Mouse (Mus musculus): ENCODE data around the gene Camk1g. TPM values are rescaled to one million over a fixed set of nuclear protein-coding genes. Genes with fewer than 3 reads are reported as not detected.
A peak's percentile ranks its signal among the peaks of the same experiment; 100 is the strongest.

Camk1g gene
- polyA plus RNA-seq, 1 experiment from 2014 or later = 20.6 TPM

- H3K27me3 ChIP-seq = peaks cover 34% of the 10 kb centered on the region
- H3K27ac ChIP-seq = peak overlapping the region; percentile 57
- H3K4me3 ChIP-seq (replicated peaks) = no peak overlapping the region
- H3K36me3 ChIP-seq (replicated peaks) = no peaks in the 10 kb centered on the region
- ATAC-seq (ENCODE audit: low FRiP score) = no peak
- peaks cover 39% of the 10 kb centered on the region for H3K4me1 ChIP-seq
- WGBS = 42% methylated on average over 12 of the region's 12 CpGs
- no peak overlapping the region for H3K4me2 ChIP-seq
- H3K9ac ChIP-seq = no peak overlapping the region
- H3K9me3 ChIP-seq = no peaks in the 10 kb centered on the region
These were observed 19.9 kb upstream of the Camk1g start for GRCm38 (mm10) chr1:193390004-193390403.

- WGBS = 1% methylated on average over 3 of the region's 3 CpGs
- Histone ChIP-seq H3K4me2 (no peak overlapping the region), H3K27ac (peak overlapping the region; percentile 57), H3K9ac (no peak overlapping the region), H3K27me3 (peaks cover 34% of the 10 kb centered on the region), H3K4me3 (replicated peaks) (no peak overlapping the region), H3K9me3 (no peaks in the 10 kb centered on the region), H3K36me3 (replicated peaks) (no peaks in the 10 kb centered on the region), H3K4me1 (peaks cover 39% of the 10 kb centered on the region)
- ATAC-seq (ENCODE audit: low FRiP score) = peak; percentile 70
These were observed 19.4 kb upstream of the Camk1g start for GRCm38 (mm10) chr1:193389505-193389904.

- Histone ChIP-seq H3K4me2 (no peak overlapping the region), H3K36me3 (replicated peaks) (no peaks in the 10 kb centered on the region), H3K9me3 (no peaks in the 10 kb centered on the region), H3K9ac (no peak overlapping the region), H3K27me3 (peaks cover 34% of the 10 kb centered on the region), H3K4me1 (peaks cover 46% of the 10 kb centered on the region), H3K4me3 (replicated peaks) (no peak overlapping the region), H3K27ac (no peak overlapping the region)
- ATAC-seq (ENCODE audit: low FRiP score) = no peak
- WGBS = 49% methylated on average over 2 of the region's 2 CpGs
These were observed 17.1 kb upstream of the Camk1g start for GRCm38 (mm10) chr1:193387241-193387640.

DNA sequence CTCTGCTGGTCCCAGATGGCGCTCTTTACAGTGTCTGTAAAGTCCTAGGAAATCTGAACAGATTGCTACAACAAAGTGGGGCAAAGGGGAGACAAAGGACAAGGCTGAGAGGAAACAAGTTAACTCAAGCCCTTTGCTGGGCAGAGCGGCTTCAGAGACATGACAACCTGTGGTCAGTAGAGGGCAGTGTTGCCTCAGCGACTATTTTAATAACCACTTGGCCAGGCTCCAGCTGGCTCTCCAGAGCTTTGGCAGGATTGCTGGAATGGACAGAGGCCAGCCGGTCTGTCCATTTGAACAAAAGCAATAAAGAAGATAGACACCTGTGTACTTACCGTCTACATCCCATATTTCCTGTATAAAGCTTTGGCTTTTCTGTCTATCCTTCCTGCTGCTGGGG lies 16.0 kb upstream of the Camk1g start:
- 0% methylated on average over 5 of the region's 5 CpGs for WGBS
- no peaks in the 10 kb centered on the region for H3K9me3 ChIP-seq
- peaks cover 27% of the 10 kb centered on the region for H3K27me3 ChIP-seq
- no peaks in the 10 kb centered on the region for H3K36me3 ChIP-seq (replicated peaks)
- H3K4me3 ChIP-seq (replicated peaks) = no peak overlapping the region
- H3K27ac ChIP-seq = no peak overlapping the region
- peak; percentile 37 for ATAC-seq (ENCODE audit: low FRiP score)
- no peak overlapping the region for H3K9ac ChIP-seq
- no peak overlapping the region for H3K4me2 ChIP-seq
- peaks cover 55% of the 10 kb centered on the region for H3K4me1 ChIP-seq

DNA sequence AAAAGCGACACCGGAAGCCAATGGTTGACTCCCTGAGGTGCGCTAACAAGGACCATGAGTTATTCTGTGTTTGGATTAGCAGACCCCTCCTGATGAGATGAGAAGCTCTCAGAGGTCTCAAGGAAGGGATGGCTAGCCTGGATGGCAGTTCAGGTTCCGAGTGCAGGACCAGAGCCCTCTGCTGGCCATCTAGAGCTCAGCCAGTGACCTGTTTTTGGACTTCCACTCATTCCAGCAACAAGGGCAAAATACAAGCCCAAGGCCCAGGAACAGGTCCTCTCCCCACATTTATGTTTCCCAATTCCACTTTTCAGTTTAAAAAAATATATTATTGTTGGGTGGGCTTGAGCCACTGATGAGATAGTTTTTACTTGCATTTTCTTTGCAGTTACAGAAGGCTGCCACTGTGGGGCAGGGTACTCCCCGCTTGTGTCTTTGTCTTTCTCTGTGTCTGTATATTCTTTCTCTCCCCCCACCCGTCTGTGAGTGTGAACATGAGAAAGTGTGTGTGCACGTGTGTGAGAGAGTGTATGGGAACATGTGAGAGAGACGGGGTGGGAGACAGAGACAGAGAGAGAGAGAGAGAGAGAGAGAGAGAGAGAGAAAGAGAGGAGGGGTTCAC lies 12.9 kb upstream of the Camk1g start:
- Histone ChIP-seq H3K9me3 (no peaks in the 10 kb centered on the region), H3K4me1 (peaks cover 32% of the 10 kb centered on the region), H3K36me3 (replicated peaks) (no peaks in the 10 kb centered on the region), H3K27me3 (peaks cover 18% of the 10 kb centered on the region), H3K4me2 (peak overlapping the region; percentile 52), H3K9ac (0 out of 2 replicates have a peak overlapping the region, but pooled peaks have one; percentile 42), H3K27ac (no peak overlapping the region), H3K4me3 (replicated peaks) (peak overlapping the region; percentile 29)
- 6% methylated on average over 8 of the region's 8 CpGs for WGBS
- peak; percentile 40 for ATAC-seq (ENCODE audit: low FRiP score)

DNA sequence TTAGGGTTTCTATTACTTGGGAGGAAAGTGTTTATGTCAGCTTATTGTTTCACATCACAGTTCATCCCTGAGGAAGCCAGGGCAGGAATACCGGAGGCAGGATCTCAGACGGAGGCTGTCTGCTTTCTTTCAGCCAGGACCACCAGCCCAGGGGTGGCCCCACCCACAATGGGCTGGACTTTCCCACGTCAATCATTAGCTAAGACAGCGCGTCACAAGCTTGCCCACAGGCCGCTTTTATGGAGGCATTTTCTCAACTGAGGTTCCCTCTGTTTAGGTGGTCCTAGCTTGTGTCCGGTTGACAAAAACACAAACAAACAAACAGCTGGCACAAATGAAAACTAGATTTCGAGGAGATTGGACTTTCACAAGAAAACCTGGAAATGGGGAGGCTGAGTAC lies 12.3 kb upstream of the Camk1g start:
- Histone ChIP-seq H3K9ac (peak overlapping the region; percentile 42), H3K36me3 (replicated peaks) (no peaks in the 10 kb centered on the region), H3K27ac (peak overlapping the region; percentile 31), H3K4me1 (peaks cover 32% of the 10 kb centered on the region), H3K4me3 (replicated peaks) (peak overlapping the region; percentile 29), H3K4me2 (peak overlapping the region; percentile 52), H3K9me3 (no peaks in the 10 kb centered on the region), H3K27me3 (peaks cover 15% of the 10 kb centered on the region)
- ATAC-seq (ENCODE audit: low FRiP score) = peak; percentile 84
- WGBS = 2% methylated on average over 8 of the region's 8 CpGs

DNA sequence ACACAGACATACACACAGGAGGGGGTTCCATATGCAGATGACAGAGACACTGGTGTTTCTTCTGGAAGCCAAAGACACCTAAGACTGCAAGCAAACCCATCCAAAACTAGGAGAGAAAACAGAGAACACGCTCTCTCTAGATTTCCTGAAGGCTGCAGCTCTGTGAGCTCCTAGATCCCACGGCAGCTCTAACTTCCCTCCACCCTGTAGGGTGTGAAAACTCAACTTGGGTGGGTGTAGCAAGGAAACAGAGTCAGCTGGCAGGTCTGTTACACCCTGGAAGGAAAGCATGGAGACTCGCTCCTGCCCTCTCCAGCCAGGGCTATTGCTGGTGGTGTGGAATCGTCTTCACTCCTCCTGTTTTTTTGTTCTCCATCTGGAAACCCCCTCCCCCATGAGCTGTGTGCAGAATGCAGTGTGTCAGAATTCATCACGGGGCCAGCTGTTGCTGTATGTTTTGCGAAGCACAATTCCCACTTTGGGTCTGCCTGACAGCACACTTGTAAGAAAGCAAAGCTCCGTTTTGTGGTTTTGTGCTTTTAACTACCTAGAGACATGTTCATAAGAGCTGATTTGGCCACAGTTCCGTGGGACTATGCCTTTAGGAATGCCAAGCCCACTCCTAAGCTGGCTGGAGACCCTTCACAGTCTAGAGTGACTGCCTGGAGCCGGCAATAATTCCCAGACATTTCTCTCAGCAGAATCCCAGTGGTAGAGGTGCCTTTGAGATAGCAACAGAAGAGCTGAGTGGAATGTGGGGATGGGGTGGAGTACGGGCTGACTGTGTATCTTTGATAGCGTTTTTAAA lies 11.7 kb upstream of the Camk1g start:
- Histone ChIP-seq H3K4me1 (peaks cover 26% of the 10 kb centered on the region), H3K36me3 (replicated peaks) (no peaks in the 10 kb centered on the region), H3K9me3 (no peaks in the 10 kb centered on the region), H3K9ac (peak overlapping the region; percentile 42), H3K27me3 (peaks cover 9% of the 10 kb centered on the region; the same call in 1 of the 2 replicates), H3K4me3 (replicated peaks) (peak overlapping the region; percentile 29), H3K4me2 (peak overlapping the region; percentile 52), H3K27ac (peak overlapping the region; percentile 31)
- WGBS = 25% methylated on average over 11 of the region's 11 CpGs
- peak; percentile 18 for ATAC-seq (ENCODE audit: low FRiP score)

DNA sequence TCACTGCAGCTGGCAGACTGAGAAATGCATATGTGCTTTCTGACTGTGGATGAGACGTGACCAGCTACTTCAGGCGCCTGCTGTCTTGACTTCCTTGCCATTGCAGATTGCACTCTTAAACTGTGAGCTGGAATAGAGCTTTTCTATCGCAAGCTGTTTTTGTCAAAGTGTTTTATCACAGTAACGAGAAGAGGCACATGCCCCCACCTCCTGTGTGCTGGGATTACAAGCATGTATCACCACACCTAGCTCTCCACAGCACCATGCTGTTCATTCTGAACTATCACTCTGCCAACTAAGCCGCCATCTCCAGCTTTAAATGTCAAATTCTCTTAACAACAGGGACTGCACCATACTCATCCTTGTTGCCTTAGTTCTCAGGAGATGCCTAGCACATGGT lies 10.8 kb upstream of the Camk1g start:
- no peak for ATAC-seq (ENCODE audit: low FRiP score)
- 83% methylated on average over 5 of the region's 5 CpGs for WGBS
- Histone ChIP-seq H3K9ac (no peak overlapping the region), H3K27me3 (0 out of 2 replicates have a peak, but pooled peaks cover 7% of the 10 kb centered on the region), H3K36me3 (replicated peaks) (no peaks in the 10 kb centered on the region), H3K27ac (no peak overlapping the region), H3K4me2 (no peak overlapping the region), H3K4me1 (peaks cover 19% of the 10 kb centered on the region), H3K4me3 (replicated peaks) (no peak overlapping the region), H3K9me3 (no peaks in the 10 kb centered on the region)

- H3K27me3 ChIP-seq = 0 out of 2 replicates have a peak, but pooled peaks cover 3% of the 10 kb centered on the region
- peaks cover 15% of the 10 kb centered on the region for H3K4me1 ChIP-seq
- H3K27ac ChIP-seq = no peak overlapping the region
- no peaks in the 10 kb centered on the region for H3K36me3 ChIP-seq (replicated peaks)
- no peak overlapping the region for H3K9ac ChIP-seq
- no peak overlapping the region for H3K4me3 ChIP-seq (replicated peaks)
- H3K4me2 ChIP-seq = no peak overlapping the region
- WGBS = 82% methylated on average over 6 of the region's 6 CpGs
- H3K9me3 ChIP-seq = no peaks in the 10 kb centered on the region
- ATAC-seq (ENCODE audit: low FRiP score) = no peak
These were observed 9.5 kb upstream of the Camk1g start for GRCm38 (mm10) chr1:193379634-193380033.

- peak; percentile 70 for ATAC-seq (ENCODE audit: low FRiP score)
- Histone ChIP-seq H3K4me1 (peaks cover 2% of the 10 kb centered on the region), H3K9ac (no peak overlapping the region), H3K9me3 (no peaks in the 10 kb centered on the region), H3K27ac (no peak overlapping the region), H3K4me3 (replicated peaks) (no peak overlapping the region), H3K36me3 (replicated peaks) (no peaks in the 10 kb centered on the region), H3K27me3 (0 out of 2 replicates have a peak, but pooled peaks cover 3% of the 10 kb centered on the region), H3K4me2 (no peak overlapping the region)
- WGBS = 23% methylated on average over 4 of the region's 4 CpGs
These were observed 6.5 kb upstream of the Camk1g start for GRCm38 (mm10) chr1:193376478-193377134.

- Histone ChIP-seq H3K4me2 (no peak overlapping the region), H3K4me3 (replicated peaks) (no peak overlapping the region), H3K9me3 (no peaks in the 10 kb centered on the region), H3K36me3 (replicated peaks) (no peaks in the 10 kb centered on the region), H3K27me3 (0 out of 2 replicates have a peak, but pooled peaks cover 3% of the 10 kb centered on the region), H3K4me1 (peaks cover 20% of the 10 kb centered on the region), H3K9ac (no peak overlapping the region), H3K27ac (no peak overlapping the region)
- 90% methylated on average over 6 of the region's 6 CpGs for WGBS
- no peak for ATAC-seq (ENCODE audit: low FRiP score)
These were observed 3.9 kb upstream of the Camk1g start for GRCm38 (mm10) chr1:193373906-193374413.

DNA sequence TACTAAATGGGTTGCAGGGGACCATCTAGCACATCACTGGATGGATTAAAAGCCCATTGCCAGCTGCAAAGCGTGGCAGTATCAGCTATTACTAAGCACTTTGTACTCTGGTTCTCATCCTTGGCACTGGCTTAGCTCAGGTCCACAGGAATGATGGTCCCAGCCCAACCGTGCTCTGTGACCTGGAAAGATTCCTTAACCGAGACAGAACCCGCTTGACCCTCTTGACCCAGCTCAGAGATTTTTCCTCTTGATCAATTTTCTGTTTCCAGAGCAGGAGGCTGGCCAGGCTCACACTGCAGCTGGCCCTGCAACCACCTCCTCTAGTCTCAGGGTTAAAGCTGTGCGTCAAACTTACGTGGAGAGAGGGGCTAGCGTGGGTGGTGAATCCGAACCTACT lies 1.0 kb downstream of the Camk1g start:
- peak overlapping the region; percentile 62 for H3K4me2 ChIP-seq
- no peaks in the 10 kb centered on the region for H3K9me3 ChIP-seq
- H3K27me3 ChIP-seq = no peaks in the 10 kb centered on the region
- peak overlapping the region; percentile 49 for H3K4me3 ChIP-seq (replicated peaks)
- H3K4me1 ChIP-seq = peaks cover 38% of the 10 kb centered on the region
- 36% methylated on average over 8 of the region's 8 CpGs for WGBS
- H3K27ac ChIP-seq = 0 out of 2 replicates have a peak overlapping the region, but pooled peaks have one; percentile 75
- no peak; the same call in 1 of the 2 replicates for ATAC-seq (ENCODE audit: low FRiP score)
- peak overlapping the region; percentile 61 for H3K9ac ChIP-seq
- H3K36me3 ChIP-seq (replicated peaks) = no peaks in the 10 kb centered on the region

Measured in forebrain, embryonic 12.5 days (tissue).